Mouse (Mus musculus) lung, postnatal 0 days (tissue): ENCODE results near the gene Kdm1a.

Experiments used
- CTCF ChIP-seq: IDR thresholded peaks from 2 replicates; pipeline ENCODE4 v1.5.1; 2016; ENCODE audit warnings: antibody characterized with exemption, mild to moderate bottlenecking
- EP300 ChIP-seq: IDR thresholded peaks from 2 replicates; pipeline ENCODE4 v1.6.1; 2016; ENCODE audit warnings: antibody characterized with exemption, mild to moderate bottlenecking, control low read depth

DNA sequence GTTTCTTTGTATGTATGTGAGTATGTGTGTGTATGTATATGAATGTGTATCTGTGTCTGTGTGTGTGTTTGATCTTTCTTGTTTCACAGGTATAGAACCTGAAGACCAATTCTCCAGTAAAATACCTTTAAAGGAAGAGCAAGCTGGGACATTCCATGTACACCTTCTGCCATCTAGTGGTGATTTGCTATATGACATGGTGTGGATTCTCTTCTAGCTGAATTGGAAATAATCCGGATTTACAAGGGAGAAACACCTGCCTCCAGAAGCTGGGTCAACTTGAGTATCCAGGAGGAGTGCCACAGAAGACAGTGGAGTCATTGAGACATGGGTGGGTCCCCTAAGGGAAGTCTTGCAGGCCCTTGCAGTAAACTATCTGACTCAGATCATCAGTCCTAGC is 18.8 kb upstream of the Kdm1a start:
- TF ChIP-seq CTCF (peak; percentile 95), EP300 (no peak)
